Mouse (Mus musculus): ENCODE data around the gene Snx17. TPM values are rescaled to one million over a fixed set of nuclear protein-coding genes. Genes with fewer than 3 reads are reported as not detected.

The Snx17 gene
- total RNA-seq (2015): 52.3 and 65.5 TPM in 2 replicates
- total RNA-seq (2017): 33.4 and 45.2 TPM in 2 replicates

DNA sequence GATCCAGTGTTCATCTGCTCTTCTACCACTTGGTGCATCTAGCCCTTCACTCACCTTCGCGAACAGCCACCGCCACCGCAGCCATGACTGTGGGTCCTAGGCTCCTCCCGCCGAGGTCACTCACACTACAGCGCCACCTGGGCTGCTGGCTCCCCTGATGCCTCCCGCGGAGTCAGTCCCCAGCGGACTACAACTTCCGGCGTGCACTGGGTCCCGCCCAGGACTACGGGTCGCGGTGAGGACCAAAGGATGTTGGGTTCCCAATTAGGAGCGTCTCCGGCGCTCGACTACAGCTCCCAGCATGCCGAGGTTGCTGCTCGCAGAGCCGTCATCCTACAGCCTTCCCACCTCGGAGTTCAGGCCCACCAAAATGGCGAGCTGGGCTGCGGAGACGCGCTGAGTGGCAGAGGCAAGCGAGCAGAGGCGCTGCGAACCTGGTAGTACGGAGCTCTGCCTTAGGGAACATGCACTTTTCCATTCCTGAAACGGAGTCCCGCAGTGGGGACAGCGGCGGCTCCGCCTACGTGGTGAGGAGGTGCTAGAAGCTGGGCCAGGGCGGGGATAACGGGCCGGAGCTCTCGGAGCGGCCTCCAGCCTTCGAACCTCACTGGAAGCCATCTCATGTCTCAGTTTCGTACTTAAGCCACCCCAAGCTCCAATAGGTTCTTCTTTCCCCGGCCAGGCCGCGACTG, at the start of gene Snx17, which contains the start of gene Eif2b4:
Snx17 (plus strand) TSS at position 289 of the 692 bp plus-strand sequence.
Eif2b4 (minus strand) TSS at position 492 of the 692 bp plus-strand sequence.
- peak; percentile 93 for ATAC-seq (ENCODE audit: poor library complexity, severe bottlenecking)

DNA sequence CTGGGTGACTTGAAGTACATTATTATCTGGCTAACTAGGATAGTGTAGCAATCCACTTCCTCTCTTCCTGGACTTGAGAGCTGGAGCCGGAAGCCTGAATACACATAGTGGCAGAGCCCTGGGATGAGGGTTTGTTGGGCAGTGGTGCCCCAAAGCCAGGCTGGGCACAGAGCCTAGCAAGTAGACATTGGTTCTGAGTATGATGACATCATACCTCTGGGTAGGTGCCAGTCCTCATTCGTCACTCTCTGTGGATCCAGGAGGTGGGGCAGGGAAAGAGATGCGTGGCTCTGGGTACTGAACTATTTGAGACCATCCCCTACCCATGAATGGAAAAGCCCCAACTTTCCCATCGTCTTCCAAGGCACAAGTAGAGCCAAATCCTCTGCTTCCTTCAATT, 43.2 kb upstream of the Snx17 start:
- no peak for ATAC-seq (ENCODE audit: poor library complexity, severe bottlenecking)

- ATAC-seq (ENCODE audit: poor library complexity, severe bottlenecking): no peak
Measured at GRCm38 (mm10) chr5:31151746-31152145, 41.3 kb upstream of the Snx17 start.

DNA sequence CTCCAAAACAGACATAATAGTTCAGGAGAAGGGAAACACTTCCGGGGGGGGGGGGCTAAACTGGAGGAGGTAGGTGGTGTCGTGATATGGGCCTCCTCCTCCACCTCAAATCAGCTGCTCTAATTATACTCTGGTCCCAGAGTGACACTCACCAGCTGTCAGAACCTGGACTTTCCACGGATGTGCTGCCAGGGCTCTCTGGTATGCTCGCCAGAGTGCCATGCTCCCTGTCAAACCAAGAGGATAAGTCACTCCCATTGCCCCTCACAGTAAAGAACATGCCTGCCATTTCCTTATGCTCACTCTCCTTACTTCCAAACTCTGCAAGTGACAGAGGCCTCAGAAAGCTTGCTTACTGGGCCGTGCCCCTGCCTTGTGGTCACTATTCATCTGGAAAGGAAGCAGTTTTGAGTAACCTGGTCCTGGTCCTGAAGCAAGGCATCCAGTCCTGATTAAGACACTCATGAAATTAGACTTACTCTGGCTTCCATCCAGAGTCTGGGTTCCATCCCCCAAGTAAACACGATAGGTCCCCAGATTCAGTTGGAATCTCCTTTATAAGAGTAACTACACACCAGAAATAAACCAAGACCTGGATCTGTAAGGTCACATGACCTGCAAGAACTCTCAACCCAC, 39.4 kb upstream of the Snx17 start:
- peak; percentile 17; the same call in 1 of the 2 replicates for ATAC-seq (ENCODE audit: poor library complexity, severe bottlenecking)

- ATAC-seq (ENCODE audit: poor library complexity, severe bottlenecking): peak; percentile 99
Measured at GRCm38 (mm10) chr5:31154152-31154553, 38.9 kb upstream of the Snx17 start, which contains the start of gene Mpv17. TSS of gene Mpv17 (minus strand) at chr5:31154251.

DNA sequence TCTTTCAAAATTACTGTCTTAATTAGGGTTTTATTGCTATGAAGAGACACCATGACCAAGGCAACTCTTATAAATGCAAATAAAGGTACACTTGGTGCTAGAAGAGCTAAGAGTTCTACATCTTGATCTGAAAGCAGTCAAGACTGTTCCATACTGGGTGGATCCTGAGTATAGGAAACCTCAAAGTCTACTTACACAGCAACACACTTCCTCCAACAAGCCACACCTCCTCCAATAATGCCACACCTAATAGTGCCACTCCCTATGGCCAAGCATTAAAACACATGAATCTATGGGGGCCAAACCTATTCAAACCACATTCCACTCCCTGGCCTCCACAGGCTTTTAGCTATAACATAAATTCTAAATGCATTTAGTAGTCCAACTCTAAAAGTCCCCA, 30.6 kb upstream of the Snx17 start:
- 0 out of 2 replicates have a peak, but pooled peaks have one; percentile 38 for ATAC-seq (ENCODE audit: poor library complexity, severe bottlenecking)

GRCm38 (mm10) chr5:31164878-31165277, 28.1 kb upstream of the Snx17 start:
- no peak for ATAC-seq (ENCODE audit: poor library complexity, severe bottlenecking)

DNA sequence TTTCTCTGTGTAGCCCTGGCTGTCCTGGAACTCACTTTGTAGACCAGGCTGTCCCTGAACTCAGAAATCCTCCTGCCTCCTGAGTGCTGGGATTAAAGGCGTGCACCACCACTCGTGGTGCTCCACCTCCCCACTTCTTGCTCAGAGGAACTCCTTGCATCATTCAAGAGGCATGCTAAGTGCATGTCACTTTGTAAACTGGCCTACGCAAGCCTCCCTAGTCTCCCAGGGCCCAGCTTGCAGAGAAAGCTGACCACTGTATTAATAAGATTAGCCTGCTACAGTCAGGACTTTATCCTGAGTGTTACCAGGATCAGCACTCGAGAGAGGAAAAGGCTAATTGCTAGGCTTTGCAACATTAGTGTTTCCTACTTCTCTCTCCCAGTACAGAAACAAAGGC, 24.4 kb upstream of the Snx17 start:
- ATAC-seq (ENCODE audit: poor library complexity, severe bottlenecking): no peak

DNA sequence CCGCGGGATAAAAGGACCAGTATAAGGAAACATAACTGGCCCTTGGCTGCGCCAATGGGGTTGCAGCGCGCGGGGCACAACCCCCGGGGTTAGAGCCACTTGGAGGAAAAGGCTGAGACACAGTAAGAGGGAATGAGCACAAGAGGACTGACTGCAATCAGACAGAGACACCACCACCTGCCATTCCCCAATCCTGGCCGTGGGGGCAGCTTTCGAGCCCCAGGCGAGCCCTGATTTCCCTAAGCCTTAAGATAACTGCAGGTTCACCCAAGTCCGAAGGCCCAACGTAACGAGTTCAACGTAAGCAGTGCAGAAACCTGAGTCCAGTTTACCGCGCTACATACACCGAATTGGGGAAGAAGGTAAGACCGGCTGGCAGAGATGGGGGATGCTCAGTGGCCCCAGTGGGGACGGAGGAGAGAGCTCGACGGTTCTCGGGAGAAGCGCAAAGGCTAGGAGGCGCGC, 13.7 kb upstream of the Snx17 start:
- ATAC-seq (ENCODE audit: poor library complexity, severe bottlenecking): peak; percentile 38

DNA sequence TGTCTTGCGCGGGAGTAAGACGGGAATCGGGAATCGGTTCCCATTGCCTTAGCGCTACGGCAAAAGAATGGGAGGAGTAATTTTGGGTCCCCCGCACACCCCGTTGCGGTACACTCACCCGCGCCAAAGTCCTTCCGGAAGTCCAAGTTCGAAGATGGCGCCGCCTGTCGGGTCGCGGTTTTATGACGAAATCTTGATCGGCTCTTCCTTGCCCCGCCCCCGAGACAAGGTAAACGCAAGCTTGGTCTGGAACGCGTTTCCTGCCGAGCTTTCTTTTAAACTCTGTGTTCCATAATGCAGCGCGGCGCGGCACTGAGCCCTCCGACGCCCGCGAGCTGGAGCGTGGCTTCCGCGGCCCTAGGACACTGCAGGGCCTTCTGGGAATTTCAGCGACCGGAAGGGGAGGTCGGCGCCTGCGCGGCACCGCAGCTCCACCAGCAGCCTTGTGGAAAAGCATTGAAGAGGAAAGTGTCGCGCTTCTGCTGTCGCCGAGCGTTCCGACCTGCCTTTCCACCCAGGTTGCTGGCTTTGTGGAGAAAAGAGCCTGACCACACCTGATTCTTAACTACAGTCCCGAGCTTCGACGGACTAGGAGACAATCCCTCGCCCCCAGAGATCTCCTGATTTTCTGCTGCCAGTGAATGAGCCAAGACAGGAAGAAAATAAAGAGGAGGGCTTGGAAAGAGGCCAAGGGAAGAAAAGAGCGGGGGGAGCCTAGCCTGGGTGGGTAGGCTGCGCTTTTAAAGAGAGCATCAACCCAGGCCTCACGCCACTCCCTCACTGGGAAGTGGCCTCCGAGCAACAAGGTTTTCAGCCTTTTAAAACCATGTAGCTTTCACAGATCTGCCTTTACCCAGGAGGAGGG, 13.0 kb upstream of the Snx17 start, which contains the start of the genes Gm29609 and Gtf3c2:
Gm29609 (minus strand) TSS at position 146 of the 865 bp plus-strand sequence.
Gtf3c2 (minus strand) TSS at position 379 of the 865 bp plus-strand sequence.
- ATAC-seq (ENCODE audit: poor library complexity, severe bottlenecking): peak; percentile 91

DNA sequence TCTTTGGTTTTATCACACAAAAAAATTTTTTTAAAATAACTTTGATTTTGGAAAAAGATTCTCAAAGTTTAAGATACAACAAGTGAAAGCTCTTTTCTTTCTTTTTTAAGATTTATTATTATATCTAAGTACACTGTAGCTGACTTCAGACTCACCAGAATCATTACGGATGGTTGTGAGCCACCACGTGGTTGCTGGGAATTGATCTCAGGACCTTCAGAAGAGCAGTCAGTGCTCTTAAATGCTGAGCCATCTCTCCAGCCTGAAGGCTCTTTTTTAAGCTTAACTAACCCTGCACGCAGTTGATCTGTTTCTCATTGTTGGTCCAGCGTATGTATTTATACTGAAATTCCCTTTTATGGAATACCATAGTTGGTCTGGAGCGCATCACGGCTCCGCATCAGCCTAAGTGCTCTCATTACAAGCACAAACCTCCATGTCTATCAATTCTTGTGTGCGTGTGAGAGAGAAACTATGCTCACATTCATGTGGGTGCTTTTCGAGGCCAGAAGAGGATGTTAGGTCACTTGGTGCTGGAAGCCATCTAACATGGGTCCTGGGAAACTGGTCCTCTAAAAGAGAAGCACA, 11.8 kb upstream of the Snx17 start:
- ATAC-seq (ENCODE audit: poor library complexity, severe bottlenecking): no peak

DNA sequence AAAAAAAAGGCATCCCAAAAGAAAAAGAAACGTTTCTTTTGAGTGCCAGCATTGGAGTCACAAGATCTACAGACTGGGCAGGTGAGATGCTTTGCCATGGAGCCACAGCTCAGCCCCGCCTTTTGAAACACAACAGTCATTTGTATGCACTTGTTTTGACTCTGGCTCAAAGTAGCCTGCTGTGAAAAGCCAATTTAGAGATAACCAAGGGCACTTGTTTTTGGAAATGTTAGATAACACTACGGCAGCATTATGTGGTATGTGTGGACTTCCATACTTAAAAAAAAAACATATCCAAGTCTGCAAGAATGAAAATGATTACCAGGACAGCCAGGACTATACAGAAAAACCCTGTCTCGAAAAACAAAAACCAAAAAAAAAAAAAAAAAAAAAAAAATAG, 9.3 kb upstream of the Snx17 start:
- no peak for ATAC-seq (ENCODE audit: poor library complexity, severe bottlenecking)

- ATAC-seq (ENCODE audit: poor library complexity, severe bottlenecking): no peak
Measured at GRCm38 (mm10) chr5:31188223-31188840, 4.7 kb upstream of the Snx17 start.

DNA sequence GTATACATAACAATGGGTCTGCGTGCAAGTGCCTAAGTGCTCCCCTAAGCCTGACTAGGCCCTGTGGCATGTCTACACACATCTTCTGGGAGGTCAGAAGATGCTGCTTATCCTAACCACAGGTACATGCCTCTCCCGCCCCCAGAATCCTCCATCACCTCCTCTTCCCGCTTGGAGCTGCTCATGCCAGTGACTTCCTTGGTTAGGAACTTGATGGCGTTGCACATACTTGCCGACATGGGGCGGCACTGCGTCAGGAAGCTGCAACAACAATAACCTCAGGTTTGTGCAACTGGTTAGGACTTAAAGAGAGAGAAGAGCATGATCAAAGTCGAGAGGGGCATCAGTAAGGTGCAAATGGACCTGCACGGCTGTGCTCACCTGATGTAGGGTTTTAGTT, 2.8 kb upstream of the Snx17 start:
- no peak for ATAC-seq (ENCODE audit: poor library complexity, severe bottlenecking)

DNA sequence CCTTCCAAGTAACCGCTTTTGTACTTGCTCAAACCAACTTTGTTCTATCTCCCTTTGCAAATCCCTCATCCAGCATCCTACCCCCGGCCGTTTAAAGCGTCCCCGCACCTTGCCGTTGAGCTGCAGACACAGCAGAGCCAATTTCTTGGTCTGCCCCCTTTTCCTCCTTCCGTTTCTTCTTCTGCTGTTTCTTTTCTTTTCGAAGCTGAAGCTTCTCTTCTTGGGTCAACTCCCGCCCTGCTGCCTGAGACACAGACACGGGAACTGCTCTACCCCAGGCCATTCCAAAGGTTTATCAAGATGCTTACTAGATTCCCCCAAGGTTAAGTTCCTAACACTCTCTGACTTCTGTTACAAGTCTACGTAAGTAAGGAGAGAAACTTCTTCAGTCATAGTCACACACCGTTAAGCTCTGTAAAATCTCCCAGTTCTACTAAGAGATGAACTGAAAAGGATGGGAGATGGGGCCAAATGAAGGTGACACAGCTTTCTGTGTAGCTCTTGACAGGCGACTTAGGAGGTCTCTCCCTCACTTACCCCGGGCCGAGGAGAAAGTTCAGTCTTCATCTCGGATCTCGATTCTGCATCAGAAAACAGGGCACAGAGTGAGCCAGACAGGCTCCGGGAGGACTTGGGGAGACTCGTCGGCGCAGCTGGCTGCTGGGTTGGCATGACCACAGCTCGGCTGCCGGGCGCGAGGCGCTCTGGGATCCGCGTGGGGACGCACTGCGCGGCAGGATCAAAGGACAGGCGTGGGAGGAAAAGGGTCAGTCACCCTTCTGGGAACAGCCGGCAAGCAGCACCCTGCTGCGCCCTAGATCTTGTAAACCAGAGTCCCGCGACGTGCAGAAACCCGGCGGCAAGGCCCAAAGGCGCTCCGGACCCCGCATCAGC, 735 bp upstream of the Snx17 start:
- ATAC-seq (ENCODE audit: poor library complexity, severe bottlenecking): peak; percentile 45

DNA sequence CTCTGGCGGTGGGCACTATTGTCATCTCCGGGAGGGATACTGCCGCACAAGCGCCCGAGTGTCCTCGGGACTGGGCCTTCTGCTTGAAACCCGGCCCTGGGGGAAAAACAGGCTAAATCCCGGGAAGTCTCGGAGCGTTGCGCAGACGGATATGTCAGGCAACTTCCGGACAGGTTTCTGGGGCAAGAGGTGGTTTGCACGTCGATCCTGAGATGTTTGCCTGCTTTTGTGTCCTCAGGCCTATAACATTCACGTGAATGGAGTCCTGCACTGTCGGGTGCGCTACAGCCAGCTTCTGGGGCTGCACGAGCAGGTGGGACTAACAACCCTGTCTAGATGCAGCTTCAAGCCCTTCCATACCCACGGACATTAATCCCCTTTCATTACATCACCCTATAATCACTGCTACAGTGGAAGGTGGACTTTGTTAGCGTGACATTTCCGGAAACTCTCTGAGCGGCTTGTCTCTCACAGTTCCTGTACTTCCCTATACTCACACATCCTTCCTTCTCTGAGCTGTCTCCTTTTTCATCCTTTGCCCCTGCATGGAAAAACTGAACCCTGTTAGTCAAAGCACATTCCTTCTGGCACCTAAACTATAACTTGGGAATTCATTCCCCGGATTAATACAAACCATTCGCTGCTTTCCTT, 729 bp downstream of the Snx17 start:
- no peak for ATAC-seq (ENCODE audit: poor library complexity, severe bottlenecking)

DNA sequence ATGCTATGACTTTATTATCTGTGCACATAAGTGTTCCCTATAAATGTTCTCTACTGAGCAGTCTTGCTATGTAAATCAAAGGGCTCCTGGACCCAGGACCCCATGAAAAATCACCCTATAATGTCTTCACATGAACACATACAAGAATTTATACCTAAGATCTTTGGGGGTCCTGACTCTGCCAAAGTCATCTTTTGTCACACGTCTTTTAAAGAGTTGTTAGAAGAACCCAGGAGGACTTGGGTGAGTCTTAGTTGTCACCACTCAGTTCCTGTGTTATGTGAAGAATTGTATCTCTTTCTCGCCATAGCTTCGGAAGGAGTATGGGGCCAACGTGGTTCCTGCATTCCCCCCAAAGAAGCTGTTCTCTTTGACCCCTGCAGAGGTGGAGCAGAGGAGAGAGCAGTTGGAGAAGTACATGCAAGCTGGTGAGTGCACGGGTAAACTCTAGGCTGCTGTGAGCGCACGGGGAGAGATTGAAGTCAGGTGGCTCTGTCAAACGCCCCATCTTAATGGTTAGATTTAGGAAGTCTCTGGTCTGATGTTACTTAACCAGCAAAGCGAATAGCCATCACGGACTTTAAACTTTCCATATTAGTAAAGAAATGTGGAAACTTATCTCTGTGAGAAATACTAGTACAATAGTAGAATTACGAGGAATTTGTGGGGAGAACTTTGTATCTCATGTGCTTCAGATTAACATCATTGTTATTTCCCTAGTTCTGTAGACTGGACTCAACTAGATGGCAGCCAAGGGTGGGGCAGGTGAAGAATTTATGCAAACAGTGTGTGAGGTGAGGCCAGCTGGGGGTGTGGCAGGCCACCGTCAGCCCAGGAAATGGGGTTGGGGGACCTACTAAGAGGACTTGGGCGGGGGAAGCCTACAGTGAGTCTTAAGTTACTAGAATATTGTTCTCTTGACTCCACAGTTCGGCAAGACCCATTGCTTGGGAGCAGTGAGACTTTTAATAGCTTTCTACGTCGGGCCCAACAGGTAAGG, 1.8 kb downstream of the Snx17 start:
- ATAC-seq (ENCODE audit: poor library complexity, severe bottlenecking): no peak
